Mouse (Mus musculus) forebrain, embryonic 15.5 days (tissue): Measurements from ENCODE around the gene Mfsd13b. TPM values are rescaled to one million over a fixed set of nuclear protein-coding genes. Genes with fewer than 3 reads are reported as not detected.

Experiments
- ATAC-seq: fragments of 200-750 bp; cut with Nextera tagmentation; replicated peaks from 2 replicates; pipeline ENCODE4 v1.8.0; 2017; ENCODE audit warnings: mild to moderate bottlenecking, moderate TSS enrichment, moderate library complexity
- H3K27ac ChIP-seq: fragments of 300-500 bp; sonication (generic); replicated peaks from 2 replicates; pipeline ENCODE4 v1.5.1; 2015; ENCODE audit warnings: mild to moderate bottlenecking, inconsistent platforms
- H3K27me3 ChIP-seq: fragments of 300-500 bp; sonication (generic); 2 replicates; pipeline ENCODE4 v1.6.1; 2015; ENCODE audit warnings: inconsistent platforms
- H3K36me3 ChIP-seq: fragments of 300-500 bp; sonication (generic); 2 replicates; pipeline ENCODE4 v1.6.1; 2015; ENCODE audit warnings: mild to moderate bottlenecking, inconsistent platforms
- H3K4me1 ChIP-seq: fragments of 300-500 bp; sonication (generic); 2 replicates; pipeline ENCODE4 v1.6.1; 2015; ENCODE audit warnings: inconsistent platforms
- H3K4me2 ChIP-seq: fragments of 300-500 bp; sonication (generic); replicated peaks from 2 replicates; pipeline ENCODE4 v1.6.1; 2015; ENCODE audit warnings: mild to moderate bottlenecking, inconsistent platforms
- H3K4me3 ChIP-seq: fragments of 300-500 bp; sonication (generic); 2 replicates; pipeline ENCODE4 v1.5.1; 2015; ENCODE audit warnings: mild to moderate bottlenecking, inconsistent platforms
- H3K9ac ChIP-seq: fragments of 300-500 bp; sonication (generic); replicated peaks from 2 replicates; pipeline ENCODE4 v1.6.1; 2015; ENCODE audit warnings: mild to moderate bottlenecking, inconsistent platforms
- H3K9me3 ChIP-seq: fragments of 300-500 bp; sonication (generic); 2 replicates; pipeline ENCODE4 v1.6.1; 2016; ENCODE audit warnings: inconsistent platforms
- WGBS: fragments of 180-500 bp; shearing (Covaris S2); methylation state at CpG from one replicate; pipeline ENCODE4 v1.1.7; 2015; ENCODE audit warnings: mixed read lengths; 5-methylcytosine and 5-hydroxymethylcytosine counted together
- polyA plus RNA-seq: library from polyadenylated mRNA; unstranded; fragments of >200 nt; fragmentation: Nextera tagmentation; extraction: Ambion mirVana; gene quantifications from 2 replicates; pipeline ENCODE4 v1.2.1, GENCODE M21; 2015

Gene Mfsd13b
- polyA plus RNA-seq, 1 experiment from 2014 or later = 0.28 TPM

DNA sequence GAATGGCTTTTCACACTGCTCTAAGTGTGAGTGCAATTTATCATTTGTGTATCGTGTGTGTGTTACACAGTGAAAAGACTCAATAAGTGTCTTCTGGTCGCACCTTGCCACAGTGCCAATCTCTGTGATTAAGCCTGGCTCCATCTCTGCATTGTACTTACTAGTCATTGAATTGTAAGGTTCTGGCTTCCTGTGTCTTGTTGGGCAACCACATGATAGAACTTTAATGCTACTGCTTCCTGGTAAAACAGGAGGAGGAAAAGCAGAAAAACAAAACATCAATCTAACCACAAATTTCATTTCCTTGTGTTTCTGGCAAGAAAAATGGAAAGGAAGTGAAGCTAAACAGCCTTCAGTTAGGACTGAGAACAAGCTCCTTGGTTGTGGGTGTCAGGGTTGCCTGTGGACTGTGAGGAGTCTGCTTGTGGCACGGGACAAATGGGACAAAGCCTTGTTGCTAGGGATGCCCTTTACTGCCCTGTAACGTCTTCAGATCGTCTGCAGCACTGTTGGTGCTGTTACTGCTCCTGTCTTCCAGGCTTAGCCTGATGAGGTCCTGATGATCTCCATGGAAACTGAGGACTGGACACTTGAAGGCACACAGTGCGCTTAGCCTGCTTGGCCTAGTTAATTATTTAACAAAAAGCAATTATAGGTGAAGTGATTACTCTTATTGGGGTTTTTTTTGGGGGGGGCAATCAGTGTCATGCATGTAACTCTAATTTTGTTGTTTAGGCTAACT lies 77.3 kb downstream of the Mfsd13b start:
- no peak for ATAC-seq
- no peaks in the 10 kb centered on the region for H3K9me3 ChIP-seq
- no peak overlapping the region for H3K27ac ChIP-seq
- WGBS = 66% methylated on average over 6 of the region's 6 CpGs
- no peak overlapping the region for H3K4me2 ChIP-seq
- no peak overlapping the region for H3K4me3 ChIP-seq
- H3K4me1 ChIP-seq = no peaks in the 10 kb centered on the region
- no peaks in the 10 kb centered on the region for H3K27me3 ChIP-seq
- no peak overlapping the region for H3K9ac ChIP-seq
- H3K36me3 ChIP-seq = peaks cover 27% of the 10 kb centered on the region

DNA sequence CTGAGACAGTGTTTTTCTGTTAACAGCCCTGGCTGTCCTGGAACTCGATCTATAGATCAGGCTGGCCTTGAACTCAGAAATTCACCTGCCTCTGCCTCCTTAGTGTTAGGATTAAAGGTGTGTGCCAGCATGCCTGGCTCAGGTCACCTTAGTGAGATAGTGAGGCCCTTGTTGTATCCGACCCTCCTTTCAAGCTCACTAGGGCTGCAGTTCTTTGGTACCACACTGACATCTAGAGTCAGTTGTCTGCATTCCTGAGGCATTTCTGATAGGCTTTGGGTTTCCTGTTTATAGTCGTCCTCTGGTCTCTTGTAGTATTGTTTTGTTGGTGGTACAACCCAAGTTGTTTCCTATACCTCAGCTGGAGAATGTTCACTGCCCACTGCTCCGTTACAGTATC lies 82.0 kb downstream of the Mfsd13b start:
- no peak overlapping the region for H3K27ac ChIP-seq

More for the DNA sequence above, 82.0 kb downstream of the Mfsd13b start:
- Histone ChIP-seq H3K27me3 (no peaks in the 10 kb centered on the region), H3K4me3 (no peak overlapping the region), H3K9ac (no peak overlapping the region), H3K4me2 (no peak overlapping the region), H3K9me3 (no peaks in the 10 kb centered on the region), H3K4me1 (no peaks in the 10 kb centered on the region), H3K36me3 (peaks cover 6% of the 10 kb centered on the region)
- 62% methylated on average over 4 of the region's 4 CpGs for WGBS
- no peak for ATAC-seq

Other genes starting within 250 kb of the Mfsd13b start
- 0.92 and 1.2 TPM in 2 replicates for gene Vwa3a, start 243.2 kb upstream of the Mfsd13b start, polyA plus RNA-seq
- not detected in 2 replicates for gene Gm5737, start 170.1 kb upstream of the Mfsd13b start, polyA plus RNA-seq
- 33.7 and 35.1 TPM in 2 replicates for gene Eef2k, start 139.7 kb upstream of the Mfsd13b start, polyA plus RNA-seq
- gene Polr3e, start 64.8 kb upstream of the Mfsd13b start, polyA plus RNA-seq = 31.6 and 31.9 TPM in 2 replicates
- 9.8 and 10.5 TPM in 2 replicates for gene Cdr2, start 197 bp upstream of the Mfsd13b start, polyA plus RNA-seq
- gene Mettl9, start 51.9 kb downstream of the Mfsd13b start, polyA plus RNA-seq = 214 and 232 TPM in 2 replicates
- gene Igsf6, start 92.1 kb downstream of the Mfsd13b start, polyA plus RNA-seq = 0.79 and 1.1 TPM in 2 replicates
- 0.06 TPM in 1 of 2 replicates, not detected in the other for gene Otoa, start 99.1 kb downstream of the Mfsd13b start, polyA plus RNA-seq